Mouse (Mus musculus) neutrophil, adult 5-6 weeks (primary cell): ENCODE measurements around the gene Ssty1. TPM values are rescaled to one million over a fixed set of nuclear protein-coding genes. Genes with fewer than 3 reads are reported as not detected.
"Not testable (repeated sequence)": the region's sequence is repeated elsewhere in the genome, so short reads cannot be mapped to it uniquely, and the experiment has no call there.

Experiments used
- ATAC-seq: fragments of 151-379, 151-347 bp; 2 replicates; pipeline ENCODE4 v1.8.0; 2017; ENCODE audit warnings: mild to moderate bottlenecking, moderate TSS enrichment; ENCODE audit not compliant: insufficient number of reproducible peaks, poor library complexity, low FRiP score, severe bottlenecking; ENCODE audit errors: extremely low read depth
- total RNA-seq: library from RNA; stranded (forward); fragments of 200-1000 nt; gene quantifications from 2 replicates; pipeline ENCODE4 v1.2.3, GENCODE M21; 2017

Gene Ssty1
- total RNA-seq: not detected in 2 replicates

DNA sequence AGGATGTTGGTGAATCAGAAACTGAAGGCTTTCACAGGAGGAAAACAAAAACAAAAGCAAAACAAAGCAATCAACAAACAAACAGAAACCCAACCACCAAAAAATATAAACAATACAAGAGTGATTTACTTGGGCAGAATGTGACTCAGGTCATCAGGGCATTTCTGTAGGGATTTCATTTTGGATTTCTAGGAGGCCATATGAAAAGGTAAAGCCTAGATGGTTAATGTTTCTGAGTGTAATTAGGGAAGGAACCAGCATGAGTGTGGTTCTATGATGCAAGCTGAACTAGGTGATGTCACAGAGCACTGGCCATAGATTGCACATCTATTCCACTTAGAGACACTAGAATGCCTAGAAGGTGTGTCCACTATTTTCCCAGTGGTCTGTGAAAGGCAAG is at the start of gene Ssty1:
TSS of gene Ssty1 (plus strand) at position 301 of the 400 bp plus-strand sequence.
- not testable (repeated sequence) for ATAC-seq

DNA sequence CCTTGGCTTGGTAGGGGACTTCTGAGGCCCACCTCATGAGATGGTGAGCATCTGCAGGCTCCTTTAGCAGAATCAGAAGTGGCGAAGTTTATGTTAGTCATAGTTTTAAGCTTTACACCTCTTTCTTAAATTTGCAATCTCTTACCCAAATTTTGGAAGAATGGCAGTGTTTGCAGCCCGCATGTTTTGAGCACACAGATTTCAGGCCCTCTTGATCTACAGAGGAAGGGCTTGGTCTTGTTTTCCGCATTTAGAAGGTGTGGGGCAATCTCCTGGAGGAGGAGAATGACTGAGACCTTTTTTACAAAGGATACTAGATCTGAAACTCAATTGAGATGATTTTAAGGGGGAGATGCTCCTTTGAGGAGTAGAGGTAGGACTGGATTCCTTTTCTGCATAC is 27.2 kb upstream of the Ssty1 start, which contains the start of gene Gm21764:
TSS of gene Gm21764 (minus strand) at position 101 of the 400 bp plus-strand sequence.
- ATAC-seq: not testable (repeated sequence)

Other genes with a start within 250 kb of the Ssty1 start
- not detected in 2 replicates for gene Gm21904, start 242.8 kb upstream of the Ssty1 start, total RNA-seq
- gene Gm20772, start 214.4 kb upstream of the Ssty1 start, total RNA-seq: not detected in 2 replicates
- not detected in 2 replicates for gene Gm20831, start 214.4 kb upstream of the Ssty1 start, total RNA-seq
- gene Srsy, start 151.8 kb upstream of the Ssty1 start, total RNA-seq: not detected in 2 replicates
- not detected in 2 replicates for gene Gm21764, start 27.3 kb upstream of the Ssty1 start, total RNA-seq